In genomic region chr16:35271572-35271971, GRCm38 (mm10) we compare ENCODE assay signal across 11 mouse cellular contexts.
DNase-seq lines count a peak whose midpoint lies in the region; ATAC-seq and TF ChIP-seq lines count a peak whose summit lies in the region.
"Had no signal": no experiment of that assay in that cellular context is flagged by ENCODE, and none has a peak within 500 bp of the region (broad histone marks: within the 10 kb centered on the region; RNA-seq: fewer than 3 reads in every experiment).

No protein-coding gene starts in this region.

- no peak for TF ChIP-seq EP300 in stomach, postnatal 0 days (optimal IDR thresholded peaks at IDR 0.05)

- WGBS in kidney, postnatal 0 days, result 44% methylated on average over 4 of the region's 4 CpGs
- 54% methylated on average over 4 of the region's 4 CpGs for WGBS in kidney, embryonic 15.5 days
- 57% methylated on average over 4 of the region's 4 CpGs for WGBS in forebrain, embryonic 11.5 days
- WGBS in stomach, postnatal 0 days, result 38% methylated on average over 4 of the region's 4 CpGs

- H3K27ac ChIP-seq in kidney, postnatal 0 days, result no peak overlapping the region
- H3K27ac ChIP-seq in kidney, embryonic 15.5 days, result no peak overlapping the region
- H3K27ac ChIP-seq in forebrain, embryonic 11.5 days (ENCODE audit: low read depth, low read length), result no peak overlapping the region
- no peak overlapping the region for H3K27ac ChIP-seq in stomach, postnatal 0 days (replicated peaks)
- H3K27ac ChIP-seq: hindbrain, embryonic 15.5 days had no signal

- no peak overlapping the region for H3K9ac ChIP-seq in kidney, postnatal 0 days (ENCODE audit: low read depth, low read length)
- H3K9ac ChIP-seq in kidney, embryonic 15.5 days, result no peak overlapping the region
- H3K9ac ChIP-seq in forebrain, embryonic 11.5 days (ENCODE audit: low read length), result no peak overlapping the region
- H3K9ac ChIP-seq in stomach, postnatal 0 days (ENCODE audit: low read length), result no peak overlapping the region
- H3K9ac ChIP-seq: hindbrain, embryonic 15.5 days had no signal

- DNase-seq in kidney, postnatal 0 days (ENCODE audit: low spot score), result peak; percentile 41
- DNase-seq in thymus, postnatal 25 days, result peak; percentile 3
- no peak for DNase-seq in thymus, postnatal 10 days (ENCODE audit: low spot score in 2 of 2)
- no peak for DNase-seq in forebrain, embryonic 11.5 days (ENCODE audit: low spot score)
- DNase-seq in stomach, postnatal 0 days (ENCODE audit: low spot score), result no peak
- DNase-seq in layer of hippocampus, postnatal 36 days, result no peak
- no peak for DNase-seq in right cerebral cortex, adult 2 months (ENCODE audit: low spot score in 2 of 2)
- DNase-seq: lung, postnatal 14 days had no signal

- peak; percentile 58 for TF ChIP-seq CTCF in kidney, postnatal 0 days (IDR thresholded peaks at IDR 0.05; ENCODE audit: low read depth)
- peak; percentile 64 for TF ChIP-seq CTCF in stomach, postnatal 0 days (IDR thresholded peaks at IDR 0.05; ENCODE audit: low read depth)

- no peaks in the 10 kb centered on the region for H3K36me3 ChIP-seq in kidney, postnatal 0 days (ENCODE audit: insufficient read depth, low read length)
- no peaks in the 10 kb centered on the region for H3K36me3 ChIP-seq in kidney, embryonic 15.5 days
- H3K36me3 ChIP-seq in forebrain, embryonic 11.5 days (ENCODE audit: control insufficient read depth, insufficient read depth, low read length), result no peaks in the 10 kb centered on the region
- no peaks in the 10 kb centered on the region for H3K36me3 ChIP-seq in stomach, postnatal 0 days (ENCODE audit: control insufficient read depth, insufficient read depth, low read length)
- H3K36me3 ChIP-seq: hindbrain, embryonic 15.5 days had no signal

- no peak for ATAC-seq in kidney, postnatal 0 days (replicated peaks; ENCODE audit: low FRiP score, low read depth)
- ATAC-seq in kidney, embryonic 15.5 days (replicated peaks; ENCODE audit: low FRiP score), result no peak
- ATAC-seq in forebrain, embryonic 11.5 days (replicated peaks; ENCODE audit: low FRiP score), result peak; percentile 31; the same call in 1 of the 2 replicates
- no peak for ATAC-seq in stomach, postnatal 0 days (ENCODE audit: low FRiP score, low TSS enrichment)

- no peaks in the 10 kb centered on the region for H3K27me3 ChIP-seq in kidney, postnatal 0 days (ENCODE audit: insufficient read depth, low read length)
- H3K27me3 ChIP-seq in kidney, embryonic 15.5 days, result no peaks in the 10 kb centered on the region
- H3K27me3 ChIP-seq in forebrain, embryonic 11.5 days (ENCODE audit: control insufficient read depth, insufficient read depth, low read length), result no peaks in the 10 kb centered on the region
- H3K27me3 ChIP-seq in stomach, postnatal 0 days (ENCODE audit: control insufficient read depth, insufficient read depth, low read length), result no peaks in the 10 kb centered on the region
- H3K27me3 ChIP-seq: hindbrain, embryonic 15.5 days had no signal

- H3K4me2 ChIP-seq in kidney, postnatal 0 days (ENCODE audit: low read length), result no peak overlapping the region
- no peak overlapping the region for H3K4me2 ChIP-seq in kidney, embryonic 15.5 days
- H3K4me2 ChIP-seq in forebrain, embryonic 11.5 days (ENCODE audit: low read depth, low read length, severe bottlenecking), result no peak overlapping the region
- no peak overlapping the region for H3K4me2 ChIP-seq in stomach, postnatal 0 days (replicated peaks; ENCODE audit: low read depth)
- H3K4me2 ChIP-seq: heart, embryonic 11.5 days; hindbrain, embryonic 15.5 days had no signal

- H3K9me3 ChIP-seq in kidney, postnatal 0 days (replicated peaks; ENCODE audit: low read length), result no peaks in the 10 kb centered on the region
- H3K9me3 ChIP-seq in kidney, embryonic 15.5 days (replicated peaks), result no peaks in the 10 kb centered on the region
- no peaks in the 10 kb centered on the region for H3K9me3 ChIP-seq in forebrain, embryonic 11.5 days (ENCODE audit: control insufficient read depth, low read length)
- H3K9me3 ChIP-seq in stomach, postnatal 0 days (ENCODE audit: control insufficient read depth, low read length), result no peaks in the 10 kb centered on the region
- H3K9me3 ChIP-seq: hindbrain, embryonic 15.5 days had no signal

- H3K4me1 ChIP-seq in kidney, postnatal 0 days (replicated peaks; ENCODE audit: insufficient read depth, low read length), result no peaks in the 10 kb centered on the region
- H3K4me1 ChIP-seq in kidney, embryonic 15.5 days, result no peaks in the 10 kb centered on the region
- no peaks in the 10 kb centered on the region for H3K4me1 ChIP-seq in forebrain, embryonic 11.5 days (replicated peaks; ENCODE audit: control insufficient read depth, insufficient read depth, low read length)
- H3K4me1 ChIP-seq in stomach, postnatal 0 days (replicated peaks; ENCODE audit: control insufficient read depth, insufficient read depth), result no peaks in the 10 kb centered on the region

- no peak overlapping the region for H3K4me3 ChIP-seq in kidney, postnatal 0 days (replicated peaks; ENCODE audit: low read depth, low read length)
- H3K4me3 ChIP-seq in kidney, embryonic 15.5 days (replicated peaks), result no peak overlapping the region
- no peak overlapping the region for H3K4me3 ChIP-seq in forebrain, embryonic 11.5 days (ENCODE audit: low read depth, low read length)
- H3K4me3 ChIP-seq in stomach, postnatal 0 days (ENCODE audit: low read depth, low read length), result no peak overlapping the region
- H3K4me3 ChIP-seq: hindbrain, embryonic 15.5 days had no signal

Comparison
In these comparisons a context has a peak if more than half of its experiments do, and no peak if none do; other contexts are left out.
1. DNase-seq: peak in kidney, postnatal 0 days (single experiment) and thymus, postnatal 25 days (single experiment); none in thymus, postnatal 10 days (0 of 2), forebrain, embryonic 11.5 days (single experiment), stomach, postnatal 0 days (single experiment), layer of hippocampus, postnatal 36 days (0 of 2) and right cerebral cortex, adult 2 months (0 of 2).